Mouse (Mus musculus): Measurements from ENCODE around the gene Fbxl7.

GRCm38 (mm10) chr15:26701949-26702675 lies 193.3 kb downstream of the Fbxl7 start:
- no peak for TF ChIP-seq POLR2A (IDR thresholded peaks at IDR 0.05; ENCODE audit: extremely low read depth, insufficient read depth, low read length)
- no peak for TF ChIP-seq CTCF (IDR thresholded peaks at IDR 0.05; ENCODE audit: low read depth, low read length)

Data from liver, adult 2 months (tissue).